Mouse (Mus musculus) splenic B cell, adult 2 months (primary cell): ENCODE results near the gene Usp49.

ENCODE experiments used
- DNase-seq: peaks from one replicate; pipeline ENCODE4 v3.0.0-alpha.2; 2011; ENCODE audit warnings: low read depth, low spot score
- H3K27me3 ChIP-seq: 2 replicates; pipeline ENCODE4 v1.6.1; 2012; ENCODE audit warnings: mild to moderate bottlenecking, low read length, moderate library complexity, mixed read lengths; ENCODE audit not compliant: control insufficient read depth, poor library complexity, insufficient read depth, severe bottlenecking
- H3K36me3 ChIP-seq: 2 replicates; pipeline ENCODE4 v1.6.1; 2012; ENCODE audit warnings: mild to moderate bottlenecking, low read length, moderate library complexity, mixed read lengths; ENCODE audit not compliant: control insufficient read depth, poor library complexity, insufficient read depth, severe bottlenecking

The Usp49 gene

DNA sequence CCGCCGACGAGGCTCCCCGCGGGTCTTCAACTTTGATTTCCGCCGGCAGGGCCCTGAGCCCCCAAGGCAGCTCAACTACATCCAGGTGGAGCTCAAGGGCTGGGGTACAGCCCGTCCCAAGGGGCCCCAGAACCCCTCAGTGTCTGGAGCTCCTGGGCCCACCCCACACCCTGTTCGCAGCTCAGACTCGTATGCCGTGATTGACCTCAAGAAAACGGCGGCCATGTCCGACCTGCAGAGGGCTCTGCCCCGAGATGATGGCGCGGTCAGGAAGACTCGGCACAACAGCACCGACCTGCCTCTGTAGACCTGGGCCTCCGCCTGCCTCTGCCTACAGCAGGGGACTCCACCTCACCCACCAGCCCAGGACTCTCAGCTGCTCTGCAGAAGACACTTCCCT lies 73.1 kb downstream of the Usp49 start:
- Histone ChIP-seq H3K27me3 (no peaks in the 10 kb centered on the region), H3K36me3 (no peaks in the 10 kb centered on the region)
- DNase-seq: no peak

DNA sequence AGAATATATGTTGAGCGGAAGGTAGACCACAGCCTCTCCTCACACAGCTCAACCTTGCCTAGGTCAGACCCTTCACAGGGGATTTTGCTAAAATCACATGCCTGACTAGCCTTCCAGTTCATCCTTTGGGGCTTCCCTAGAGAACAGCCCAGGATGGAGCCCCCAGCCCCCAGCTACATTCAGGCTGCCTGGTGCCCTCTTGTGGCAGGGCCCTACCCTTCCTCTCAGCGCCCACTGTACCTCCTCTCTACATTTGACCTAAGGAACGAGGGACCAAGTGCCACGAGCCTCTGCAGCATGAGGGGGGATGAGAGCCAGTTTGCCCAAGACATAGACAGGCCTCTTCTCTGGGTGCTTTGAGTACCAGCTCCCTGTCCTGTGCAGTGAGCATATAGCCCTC lies 74.2 kb downstream of the Usp49 start:
- no peak for DNase-seq
- H3K36me3 ChIP-seq: no peaks in the 10 kb centered on the region
- H3K27me3 ChIP-seq: no peaks in the 10 kb centered on the region

GRCm38 (mm10) chr17:47706196-47706595 lies 75.7 kb downstream of the Usp49 start:
- H3K27me3 ChIP-seq: no peaks in the 10 kb centered on the region
- H3K36me3 ChIP-seq: no peaks in the 10 kb centered on the region
- no peak for DNase-seq

GRCm38 (mm10) chr17:47707961-47708360 lies 77.5 kb downstream of the Usp49 start:
- Histone ChIP-seq H3K27me3 (no peaks in the 10 kb centered on the region), H3K36me3 (no peaks in the 10 kb centered on the region)
- no peak for DNase-seq

GRCm38 (mm10) chr17:47708972-47709371 lies 78.5 kb downstream of the Usp49 start:
- DNase-seq: no peak
- H3K27me3 ChIP-seq: no peaks in the 10 kb centered on the region
- no peaks in the 10 kb centered on the region for H3K36me3 ChIP-seq

GRCm38 (mm10) chr17:47710036-47710435 lies 79.5 kb downstream of the Usp49 start:
- no peak for DNase-seq
- Histone ChIP-seq H3K27me3 (no peaks in the 10 kb centered on the region), H3K36me3 (no peaks in the 10 kb centered on the region)

GRCm38 (mm10) chr17:47711883-47712282 lies 81.4 kb downstream of the Usp49 start:
- DNase-seq: no peak
- H3K36me3 ChIP-seq: no peaks in the 10 kb centered on the region
- no peaks in the 10 kb centered on the region for H3K27me3 ChIP-seq

- Histone ChIP-seq H3K27me3 (no peaks in the 10 kb centered on the region), H3K36me3 (no peaks in the 10 kb centered on the region)
- DNase-seq: no peak
Measured at GRCm38 (mm10) chr17:47712889-47713571, 82.5 kb downstream of the Usp49 start.

- H3K36me3 ChIP-seq: no peaks in the 10 kb centered on the region
- H3K27me3 ChIP-seq: no peaks in the 10 kb centered on the region
- DNase-seq: no peak
Measured at GRCm38 (mm10) chr17:47715037-47715436, 84.5 kb downstream of the Usp49 start.

GRCm38 (mm10) chr17:47721183-47721582 lies 90.7 kb downstream of the Usp49 start:
- no peak for DNase-seq
- Histone ChIP-seq H3K36me3 (no peaks in the 10 kb centered on the region), H3K27me3 (no peaks in the 10 kb centered on the region)

- no peak for DNase-seq
- Histone ChIP-seq H3K36me3 (no peaks in the 10 kb centered on the region), H3K27me3 (no peaks in the 10 kb centered on the region)
Measured at GRCm38 (mm10) chr17:47726566-47726965, 96.1 kb downstream of the Usp49 start, which contains the start of gene Pgc. TSS of gene Pgc (plus strand) at chr17:47726842.

DNA sequence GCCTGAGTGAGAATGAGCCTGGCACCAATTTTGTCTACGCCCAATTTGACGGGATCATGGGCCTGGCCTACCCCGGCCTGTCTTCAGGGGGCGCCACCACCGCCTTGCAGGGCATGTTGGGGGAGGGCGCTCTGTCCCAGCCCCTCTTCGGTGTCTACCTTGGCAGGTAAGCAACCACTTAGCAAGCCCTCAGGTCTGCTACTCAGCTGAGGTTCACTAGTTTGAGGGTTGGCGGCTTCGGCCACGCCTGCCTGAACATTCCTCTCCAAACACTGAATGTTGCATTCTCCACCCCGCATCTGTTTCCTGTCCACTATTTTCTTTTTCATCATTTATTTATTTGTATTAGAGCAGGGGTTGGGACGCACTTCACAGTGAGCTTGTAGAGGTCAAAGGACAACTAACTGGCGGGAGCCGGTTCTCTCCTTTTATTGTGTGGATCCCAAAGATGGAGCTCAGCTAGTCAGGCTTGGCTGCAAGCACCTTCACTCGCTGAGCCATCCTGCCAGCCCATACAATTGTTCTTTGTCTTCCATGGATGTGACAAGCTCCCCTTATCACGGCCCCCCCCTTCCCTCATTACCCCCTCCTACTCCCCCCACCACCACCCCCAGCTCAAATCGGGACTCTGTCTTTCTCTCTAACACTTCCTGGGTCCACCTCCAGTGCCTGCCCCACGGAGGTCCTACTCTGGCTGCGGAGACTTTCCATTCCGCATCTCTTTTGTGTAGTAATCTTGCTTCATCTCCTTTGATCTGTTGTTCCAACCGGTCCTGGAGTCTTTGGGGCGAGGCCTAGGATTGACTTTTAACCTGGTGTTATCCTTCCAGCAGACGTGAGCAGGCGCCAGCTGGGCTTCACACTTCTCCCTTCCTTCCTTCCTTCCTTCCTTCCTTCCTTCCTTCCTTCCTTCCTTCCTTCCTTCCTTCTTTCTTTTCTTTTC lies 100.4 kb downstream of the Usp49 start:
- no peaks in the 10 kb centered on the region for H3K36me3 ChIP-seq
- DNase-seq: no peak
- no peaks in the 10 kb centered on the region for H3K27me3 ChIP-seq

- no peak for DNase-seq
- H3K36me3 ChIP-seq: no peaks in the 10 kb centered on the region; the same call in 1 of the 2 replicates
- no peaks in the 10 kb centered on the region for H3K27me3 ChIP-seq
Measured at GRCm38 (mm10) chr17:47735553-47736100, 105.1 kb downstream of the Usp49 start.
